Comparison of ENCODE assay signal across 27 mouse cellular contexts in the genomic region with DNA sequence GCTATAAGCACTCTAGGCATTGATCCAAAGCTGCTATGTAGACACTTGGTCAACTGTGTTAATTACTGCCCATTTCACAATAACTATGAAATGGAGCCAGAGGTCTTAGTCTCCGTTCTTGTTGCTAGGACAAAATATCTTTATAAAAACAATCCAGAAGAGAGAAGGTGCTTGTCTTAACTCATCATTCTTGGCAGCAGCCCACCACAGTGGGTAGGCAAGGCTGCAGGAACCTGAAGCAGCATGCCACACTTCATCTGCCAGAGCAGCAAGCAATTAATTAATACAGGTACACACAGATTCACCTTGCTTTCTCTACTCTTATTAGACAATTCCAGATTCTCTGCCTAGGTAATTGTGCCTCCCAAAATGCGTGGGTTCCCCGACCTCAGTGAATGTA.
A peak's percentile ranks its signal among the peaks of the same experiment; 100 is the strongest.
DNase-seq lines count a peak whose midpoint lies in the region; ATAC-seq and TF ChIP-seq lines count a peak whose summit lies in the region.
"Had no signal": no experiment of that assay in that cellular context is flagged by ENCODE, and none has a peak within 500 bp of the region (broad histone marks: within the 10 kb centered on the region; RNA-seq: fewer than 3 reads in every experiment).

No protein-coding gene starts in this region.

- H3K4me1 ChIP-seq in liver, postnatal 0 days (ENCODE audit: insufficient read depth) = peaks cover 8% of the 10 kb centered on the region; the same call in 1 of the 2 replicates
- H3K4me1 ChIP-seq: embryonic facial prominence, embryonic 12.5 days; embryonic facial prominence, embryonic 15.5 days; forebrain, embryonic 15.5 days had no signal

- no peak overlapping the region for H3K4me3 ChIP-seq in liver, postnatal 0 days (ENCODE audit: low read depth, low read length)
- H3K4me3 ChIP-seq: embryonic facial prominence, embryonic 12.5 days; embryonic facial prominence, embryonic 15.5 days; erythroblast, embryonic 14.5 days; forebrain, embryonic 13.5 days; forebrain, embryonic 15.5 days had no signal

- peak overlapping the region; percentile 78; the same call in 1 of the 2 replicates for H3K27ac ChIP-seq in liver, postnatal 0 days (ENCODE audit: low read depth)
- H3K27ac ChIP-seq: embryonic facial prominence, embryonic 12.5 days; embryonic facial prominence, embryonic 15.5 days; forebrain, embryonic 13.5 days; forebrain, embryonic 15.5 days had no signal

- intact Hi-C loops in left cerebral cortex, postnatal 4 days (cut with DNase I) = no loop called here

- TF ChIP-seq CTCF in liver, postnatal 0 days (IDR thresholded peaks at IDR 0.05; ENCODE audit: low read depth) = no peak

- ATAC-seq in liver, postnatal 0 days = no peak
- ATAC-seq: activated CD4-positive, CD25-positive, alpha-beta regulatory T cell, adult 4 months; CD4-positive, CD25-positive, alpha-beta regulatory T cell, adult 4 months; forebrain, embryonic 13.5 days; forebrain, embryonic 15.5 days; forebrain, postnatal 0 days; Patski had no signal

- DNase-seq in cerebellum, postnatal 10 days = peak; percentile 4
- no peak for DNase-seq in cerebellum, postnatal 14 days
- peak; percentile 1 for DNase-seq in left cerebral cortex, postnatal 4 days
- DNase-seq in left cerebral cortex, adult 18-20 months (ENCODE audit: low spot score in 2 of 2) = no peak
- no peak for DNase-seq in liver, postnatal 0 days
- no peak for DNase-seq in liver
- no peak for DNase-seq in adrenal gland, adult 8-10 months
- DNase-seq: adrenal gland, postnatal 10 days; adrenal gland, postnatal 25 days; B cell, adult 2 months; cerebellum, adult 11 months; cerebellum, adult 18-20 months; cerebellum, adult 8-10 months; cerebellum, adult 9-11 months; cerebellum, postnatal 36 days; embryo, embryonic 11 days; forebrain, postnatal 0 days had no signal

- H3K36me3 ChIP-seq in liver, postnatal 0 days (replicated peaks; ENCODE audit: insufficient read depth, low read length) = no peaks in the 10 kb centered on the region
- H3K36me3 ChIP-seq: embryonic facial prominence, embryonic 12.5 days; embryonic facial prominence, embryonic 15.5 days; forebrain, embryonic 15.5 days; G1E had no signal

- H3K4me2 ChIP-seq in liver, postnatal 0 days (ENCODE audit: low read depth, low read length) = no peak overlapping the region
- H3K4me2 ChIP-seq: embryonic facial prominence, embryonic 12.5 days; embryonic facial prominence, embryonic 15.5 days; forebrain, embryonic 13.5 days; forebrain, embryonic 15.5 days had no signal

- H3K27me3 ChIP-seq in liver, postnatal 0 days (ENCODE audit: insufficient read depth, low read length) = no peaks in the 10 kb centered on the region
- H3K27me3 ChIP-seq: CH12.LX; embryonic facial prominence, embryonic 12.5 days; embryonic facial prominence, embryonic 15.5 days; forebrain, embryonic 13.5 days; forebrain, embryonic 15.5 days; Patski had no signal

- H3K9ac ChIP-seq in liver, postnatal 0 days (replicated peaks) = no peak overlapping the region
- H3K9ac ChIP-seq: embryonic facial prominence, embryonic 12.5 days; embryonic facial prominence, embryonic 15.5 days; forebrain, embryonic 13.5 days; forebrain, embryonic 15.5 days; forebrain, postnatal 0 days had no signal

- TF ChIP-seq EP300 in liver, postnatal 0 days (IDR thresholded peaks at IDR 0.05; ENCODE audit: low read depth) = no peak

- 68% methylated on average over 3 of the region's 3 CpGs for WGBS in liver, postnatal 0 days (ENCODE audit: insufficient replicate concordance)

- H3K9me3 ChIP-seq in liver, postnatal 0 days (ENCODE audit: low read length) = no peaks in the 10 kb centered on the region
- H3K9me3 ChIP-seq: embryonic facial prominence, embryonic 12.5 days; embryonic facial prominence, embryonic 15.5 days; forebrain, embryonic 13.5 days; forebrain, embryonic 15.5 days had no signal

Comparison
In these comparisons a context has a peak if more than half of its experiments do, and no peak if none do; other contexts are left out.
1. DNase-seq: peak in cerebellum, postnatal 10 days (2 of 2) and left cerebral cortex, postnatal 4 days (single experiment); none in cerebellum, postnatal 14 days (0 of 2), left cerebral cortex, adult 18-20 months (0 of 2), liver, postnatal 0 days (single experiment), liver (single experiment) and adrenal gland, adult 8-10 months (single experiment).